Mouse (Mus musculus) hindbrain, embryonic 12.5 days (tissue): ENCODE results near the gene Bbs4. TPM values are rescaled to one million over a fixed set of nuclear protein-coding genes. Genes with fewer than 3 reads are reported as not detected.
A peak's percentile ranks its signal among the peaks of the same experiment; 100 is the strongest.
"Not testable (repeated sequence)": the region's sequence is repeated elsewhere in the genome, so short reads cannot be mapped to it uniquely, and the experiment has no call there.

ENCODE experiments used
- ATAC-seq: fragments of 200-750 bp; cut with Nextera tagmentation; 2 replicates; pipeline ENCODE4 v1.8.0; 2017; ENCODE audit warnings: moderate TSS enrichment; ENCODE audit not compliant: low FRiP score
- H3K27ac ChIP-seq: fragments of 300-500 bp; sonication (generic); 2 replicates; pipeline ENCODE4 v1.5.1; 2016; ENCODE audit warnings: mild to moderate bottlenecking
- H3K27me3 ChIP-seq: fragments of 300-500 bp; sonication (generic); 2 replicates; pipeline ENCODE4 v1.6.1; 2016; ENCODE audit warnings: mild to moderate bottlenecking
- H3K36me3 ChIP-seq: fragments of 300-500 bp; sonication (generic); 2 replicates; pipeline ENCODE4 v1.6.1; 2016; ENCODE audit warnings: mild to moderate bottlenecking
- H3K4me1 ChIP-seq: fragments of 300-500 bp; sonication (generic); 2 replicates; pipeline ENCODE4 v1.6.1; 2016
- H3K4me2 ChIP-seq: fragments of 300-500 bp; sonication (generic); replicated peaks from 2 replicates; pipeline ENCODE4 v1.6.1; 2016; ENCODE audit warnings: mild to moderate bottlenecking
- H3K4me3 ChIP-seq: fragments of 300-500 bp; sonication (generic); 2 replicates; pipeline ENCODE4 v1.5.1; 2016; ENCODE audit warnings: mild to moderate bottlenecking
- H3K9ac ChIP-seq: fragments of 300-500 bp; sonication (generic); 2 replicates; pipeline ENCODE4 v1.6.1; 2016; ENCODE audit warnings: mild to moderate bottlenecking, moderate library complexity
- H3K9me3 ChIP-seq: fragments of 300-500 bp; sonication (generic); replicated peaks from 2 replicates; pipeline ENCODE4 v1.6.1; 2016; ENCODE audit warnings: mild to moderate bottlenecking
- WGBS: fragments of 180-500 bp; shearing (Covaris S2); methylation state at CpG from one replicate; pipeline ENCODE4 v1.1.7; 2016; 5-methylcytosine and 5-hydroxymethylcytosine counted together
- polyA plus RNA-seq: library from polyadenylated mRNA; unstranded; fragments of >200 nt; fragmentation: Nextera tagmentation; extraction: Ambion mirVana; gene quantifications from 2 replicates; pipeline ENCODE4 v1.2.1, GENCODE M21; 2016

The Bbs4 gene
- polyA plus RNA-seq = 25.4 and 29.5 TPM in 2 replicates

DNA sequence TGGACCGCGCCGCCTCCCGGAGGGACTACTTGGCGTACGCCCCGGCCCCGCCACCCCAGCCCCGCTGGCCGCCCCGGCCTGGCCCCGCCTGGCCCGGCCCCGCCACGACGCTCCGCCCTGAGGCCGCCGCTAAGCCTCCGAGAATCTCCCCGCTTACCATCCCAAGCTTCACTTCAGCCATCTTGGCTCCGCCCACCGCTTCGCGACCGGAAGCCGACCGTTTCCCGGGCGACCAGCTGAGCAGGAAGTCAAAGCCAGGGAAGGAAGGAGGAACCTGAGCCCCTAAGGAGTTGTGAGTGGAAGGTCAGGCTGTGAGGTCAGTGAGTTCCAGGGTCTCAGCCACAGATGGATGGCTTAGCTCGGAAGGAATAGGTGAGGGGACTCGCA, at the start of gene Bbs4:
Bbs4 (minus strand) TSS at position 256 of the 387 bp plus-strand sequence.
- Histone ChIP-seq H3K36me3 (no peaks in the 10 kb centered on the region), H3K4me3 (peak within 1 kb of the TSS; percentile 79), H3K4me2 (peak within 1 kb of the TSS; percentile 60), H3K4me1 (peaks cover 4% of the 10 kb centered on the region), H3K27me3 (no peaks in the 10 kb centered on the region), H3K27ac (peak within 1 kb of the TSS; percentile 90), H3K9me3 (no peaks in the 10 kb centered on the region), H3K9ac (peak within 1 kb of the TSS; percentile 87)
- WGBS = under 1% methylated on average over 32 of the region's 32 CpGs
- ATAC-seq = peak; percentile 94

GRCm38 (mm10) chr9:59389086-59389485, 35.8 kb upstream of the Bbs4 start:
- no peak for ATAC-seq
- 83% methylated on average over 4 of the region's 4 CpGs for WGBS
- no peaks in the 10 kb centered on the region for H3K27me3 ChIP-seq
- H3K4me1 ChIP-seq = no peaks in the 10 kb centered on the region
- H3K9ac ChIP-seq = no peak overlapping the region
- no peak overlapping the region for H3K4me2 ChIP-seq
- no peak overlapping the region for H3K27ac ChIP-seq
- peaks cover 27% of the 10 kb centered on the region for H3K36me3 ChIP-seq
- H3K4me3 ChIP-seq = no peak overlapping the region
- no peaks in the 10 kb centered on the region for H3K9me3 ChIP-seq

DNA sequence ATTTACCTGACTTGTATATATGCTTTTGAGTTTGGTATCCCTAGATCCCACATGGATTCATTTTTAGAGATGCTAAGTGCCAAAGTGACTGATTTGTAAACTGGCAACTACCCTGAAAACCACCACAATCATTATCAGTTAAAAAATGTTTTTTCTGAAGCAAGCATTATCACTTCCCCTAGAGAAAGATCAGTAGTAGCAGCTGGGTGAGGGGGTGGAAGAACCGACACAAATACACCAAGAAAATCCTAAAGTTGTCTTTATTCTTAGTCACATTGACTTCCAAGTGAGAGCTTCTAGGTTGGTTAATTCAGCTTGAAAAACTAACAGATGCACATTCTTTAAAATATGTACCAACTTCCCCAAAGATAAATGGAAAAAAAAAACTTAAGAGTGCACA, 35.0 kb upstream of the Bbs4 start:
- Histone ChIP-seq H3K4me2 (no peak overlapping the region), H3K9ac (no peak overlapping the region), H3K4me3 (no peak overlapping the region), H3K9me3 (no peaks in the 10 kb centered on the region), H3K27ac (no peak overlapping the region), H3K36me3 (peaks cover 21% of the 10 kb centered on the region), H3K4me1 (no peaks in the 10 kb centered on the region), H3K27me3 (no peaks in the 10 kb centered on the region)
- no peak for ATAC-seq
- 91% methylated on average over 1 of the region's 1 CpGs for WGBS

DNA sequence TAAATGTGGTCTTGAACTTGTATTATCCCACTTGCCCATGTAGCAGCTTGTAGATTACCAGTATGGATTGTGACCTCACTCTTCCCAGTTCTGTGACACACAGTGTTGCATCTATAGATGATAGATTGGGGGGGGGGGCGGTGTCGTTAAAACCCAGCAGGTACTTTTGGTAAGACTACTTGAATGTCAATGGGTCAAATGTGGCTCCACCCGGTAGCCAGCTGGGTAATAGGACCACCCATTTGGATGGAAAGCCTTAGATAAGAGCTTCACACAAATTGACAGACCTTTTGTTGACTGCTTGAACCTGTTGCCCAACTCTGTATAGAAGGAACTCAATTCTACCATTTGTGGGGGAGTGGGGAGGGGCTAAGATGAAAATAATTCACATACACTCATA, 34.2 kb upstream of the Bbs4 start:
- Histone ChIP-seq H3K9ac (no peak overlapping the region), H3K4me3 (no peak overlapping the region)
- 59% methylated on average over 3 of the region's 3 CpGs for WGBS

DNA sequence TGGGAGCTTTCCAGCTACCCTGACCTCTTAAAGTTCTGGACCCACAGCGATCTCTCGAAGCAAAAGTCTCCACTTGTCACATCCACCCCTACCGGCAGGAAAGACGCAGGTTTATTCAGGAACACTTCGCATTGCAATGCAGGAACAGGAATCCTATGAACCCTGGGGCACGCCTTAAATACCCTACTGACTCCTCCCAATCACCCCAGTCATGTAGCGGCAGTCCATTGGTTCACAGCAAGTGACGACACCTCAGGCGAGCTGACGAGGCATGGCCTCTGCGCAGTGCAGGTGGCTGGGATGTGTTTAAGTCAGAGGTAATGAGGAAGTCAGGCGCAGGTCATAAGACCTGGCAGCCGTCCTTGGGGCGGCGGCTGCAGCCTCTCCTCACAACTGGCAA, 22.3 kb upstream of the Bbs4 start:
- Histone ChIP-seq H3K27ac (no peak overlapping the region), H3K4me3 (no peak overlapping the region), H3K27me3 (no peaks in the 10 kb centered on the region), H3K9ac (no peak overlapping the region), H3K9me3 (peaks cover 12% of the 10 kb centered on the region), H3K4me2 (no peak overlapping the region), H3K4me1 (no peaks in the 10 kb centered on the region), H3K36me3 (no peaks in the 10 kb centered on the region)
- ATAC-seq = no peak
- 92% methylated on average over 15 of the region's 15 CpGs for WGBS

More for the DNA sequence above, 34.2 kb upstream of the Bbs4 start:
- Histone ChIP-seq H3K36me3 (peaks cover 13% of the 10 kb centered on the region), H3K27me3 (no peaks in the 10 kb centered on the region), H3K4me1 (no peaks in the 10 kb centered on the region), H3K27ac (no peak overlapping the region), H3K4me2 (no peak overlapping the region), H3K9me3 (no peaks in the 10 kb centered on the region)
- no peak for ATAC-seq

DNA sequence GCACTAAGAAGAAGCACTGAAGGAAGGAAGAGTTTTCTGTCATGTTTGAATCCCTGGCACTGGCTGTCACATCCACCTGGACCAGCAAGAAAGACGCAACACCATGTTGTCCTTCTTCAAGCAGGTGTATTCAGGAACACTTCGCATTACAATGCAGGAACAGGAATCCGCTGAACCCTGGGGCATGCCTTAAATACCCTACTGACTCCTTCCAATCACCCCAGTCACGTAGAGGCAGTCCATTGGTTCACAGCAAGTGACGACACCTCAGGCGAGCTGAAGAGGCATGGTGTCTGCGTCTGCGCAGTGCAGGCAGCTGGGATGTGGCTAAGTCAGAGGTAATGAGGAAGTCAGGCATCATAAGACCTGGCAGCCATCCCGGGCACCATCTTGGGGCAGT, 16.3 kb upstream of the Bbs4 start:
- no peak overlapping the region for H3K9ac ChIP-seq
- no peak overlapping the region for H3K4me2 ChIP-seq
- H3K36me3 ChIP-seq = no peaks in the 10 kb centered on the region
- H3K9me3 ChIP-seq = peaks cover 12% of the 10 kb centered on the region
- no peak overlapping the region for H3K4me3 ChIP-seq
- WGBS = 89% methylated on average over 9 of the region's 9 CpGs
- H3K27me3 ChIP-seq = no peaks in the 10 kb centered on the region
- no peak for ATAC-seq
- no peak overlapping the region for H3K27ac ChIP-seq
- no peaks in the 10 kb centered on the region for H3K4me1 ChIP-seq

GRCm38 (mm10) chr9:59369220-59369619, 15.9 kb upstream of the Bbs4 start:
- H3K27me3 ChIP-seq = no peaks in the 10 kb centered on the region
- no peak overlapping the region for H3K4me2 ChIP-seq
- no peak overlapping the region for H3K4me3 ChIP-seq
- H3K9ac ChIP-seq = no peak overlapping the region
- H3K27ac ChIP-seq = no peak overlapping the region
- no peaks in the 10 kb centered on the region for H3K36me3 ChIP-seq
- peaks cover 12% of the 10 kb centered on the region for H3K9me3 ChIP-seq
- no peaks in the 10 kb centered on the region for H3K4me1 ChIP-seq
- ATAC-seq = no peak
- 79% methylated on average over 5 of the region's 5 CpGs for WGBS

- not testable (repeated sequence) for H3K27me3 ChIP-seq, H3K9ac ChIP-seq, ATAC-seq, H3K4me2 ChIP-seq, H3K27ac ChIP-seq, H3K9me3 ChIP-seq, H3K4me1 ChIP-seq, H3K4me3 ChIP-seq, H3K36me3 ChIP-seq
- WGBS = 72% methylated on average over 3 of the region's 3 CpGs
Measured at GRCm38 (mm10) chr9:59360487-59360886, 7.2 kb upstream of the Bbs4 start.

GRCm38 (mm10) chr9:59358041-59358440, 4.7 kb upstream of the Bbs4 start:
- 63% methylated on average over 1 of the region's 1 CpGs for WGBS
- not testable (repeated sequence) for H3K27me3 ChIP-seq

GRCm38 (mm10) chr9:59352586-59353252, 589 bp downstream of the Bbs4 start:
- Histone ChIP-seq H3K4me2 (peak overlapping the region; percentile 60), H3K36me3 (no peaks in the 10 kb centered on the region), H3K27me3 (no peaks in the 10 kb centered on the region), H3K27ac (peak overlapping the region; percentile 90), H3K9me3 (no peaks in the 10 kb centered on the region), H3K4me1 (peaks cover 4% of the 10 kb centered on the region), H3K9ac (peak overlapping the region; percentile 87), H3K4me3 (peak overlapping the region; percentile 79)
- no peak; the same call in 1 of the 2 replicates for ATAC-seq
- 15% methylated on average over 15 of the region's 15 CpGs for WGBS

More at GRCm38 (mm10) chr9:59358041-59358440, 4.7 kb upstream of the Bbs4 start:
- not testable (repeated sequence) for H3K9me3 ChIP-seq, H3K4me2 ChIP-seq, H3K36me3 ChIP-seq, H3K27ac ChIP-seq, H3K4me1 ChIP-seq, H3K4me3 ChIP-seq, ATAC-seq, H3K9ac ChIP-seq

DNA sequence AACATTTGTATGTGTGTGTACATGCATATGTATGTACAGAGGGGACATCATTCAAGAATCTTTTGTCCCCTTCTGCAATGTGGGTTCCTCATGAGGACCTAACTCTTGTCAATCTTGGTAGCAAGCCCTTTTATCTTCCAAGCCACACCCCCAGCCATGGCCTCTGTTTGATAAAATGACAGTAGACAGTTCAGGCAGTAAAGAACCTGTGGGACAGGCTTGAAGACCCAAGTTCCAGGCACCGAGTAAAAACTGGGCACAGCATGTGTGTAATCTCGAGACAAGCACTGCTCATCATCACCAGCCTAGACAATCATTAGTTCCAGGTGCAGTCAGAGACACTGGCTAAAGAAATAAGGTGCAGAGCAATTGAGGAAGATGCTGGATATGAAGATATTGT, 7.1 kb downstream of the Bbs4 start:
- WGBS = 81% methylated on average over 2 of the region's 2 CpGs
- H3K36me3 ChIP-seq = peaks cover 26% of the 10 kb centered on the region

DNA sequence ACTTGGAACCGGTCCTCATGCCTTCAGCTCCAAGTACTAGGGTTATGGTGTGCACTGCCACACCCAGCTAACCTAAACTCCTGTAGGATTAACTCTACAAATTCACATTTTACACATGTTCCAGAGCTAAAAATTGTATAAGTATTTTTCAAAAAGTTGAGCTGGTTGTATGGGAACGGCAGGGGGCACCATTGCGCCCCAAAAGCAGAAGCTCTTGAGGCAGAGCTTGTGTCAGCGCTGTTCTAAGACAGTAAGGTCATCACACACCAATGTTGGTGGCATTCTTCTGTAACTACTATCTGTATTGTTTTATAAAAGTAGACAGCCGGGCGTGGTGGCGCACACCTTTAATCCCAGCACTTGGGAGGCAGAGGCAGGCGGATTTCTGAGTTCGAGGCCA, 13.3 kb downstream of the Bbs4 start:
- H3K4me3 ChIP-seq = no peak overlapping the region
- ATAC-seq = no peak
- H3K27me3 ChIP-seq = no peaks in the 10 kb centered on the region
- H3K36me3 ChIP-seq = peaks cover 49% of the 10 kb centered on the region
- no peak overlapping the region for H3K27ac ChIP-seq
- H3K9me3 ChIP-seq = no peaks in the 10 kb centered on the region
- no peak overlapping the region for H3K4me2 ChIP-seq
- no peaks in the 10 kb centered on the region for H3K4me1 ChIP-seq
- WGBS = 89% methylated on average over 8 of the region's 9 CpGs
- no peak overlapping the region for H3K9ac ChIP-seq

More for the DNA sequence above, 7.1 kb downstream of the Bbs4 start:
- H3K27ac ChIP-seq = no peak overlapping the region
- H3K9me3 ChIP-seq = no peaks in the 10 kb centered on the region
- H3K9ac ChIP-seq = no peak overlapping the region
- H3K4me1 ChIP-seq = no peaks in the 10 kb centered on the region
- no peak for ATAC-seq
- H3K27me3 ChIP-seq = no peaks in the 10 kb centered on the region
- H3K4me2 ChIP-seq = no peak overlapping the region
- H3K4me3 ChIP-seq = no peak overlapping the region

- H3K9me3 ChIP-seq = no peaks in the 10 kb centered on the region
- H3K4me3 ChIP-seq = no peak overlapping the region
- no peaks in the 10 kb centered on the region for H3K4me1 ChIP-seq
- H3K27me3 ChIP-seq = no peaks in the 10 kb centered on the region
- H3K4me2 ChIP-seq = no peak overlapping the region
- H3K27ac ChIP-seq = no peak overlapping the region
- H3K9ac ChIP-seq = no peak overlapping the region
- no peak for ATAC-seq
- 86% methylated on average over 5 of the region's 5 CpGs for WGBS
- peaks cover 49% of the 10 kb centered on the region for H3K36me3 ChIP-seq
Measured at GRCm38 (mm10) chr9:59339107-59339506, 14.2 kb downstream of the Bbs4 start.
